Mouse (Mus musculus) left cerebral cortex, adult 11 months (tissue): ENCODE data around the gene Fam120b.
A peak's percentile ranks its signal among the peaks of the same experiment; 100 is the strongest.
"Not testable (repeated sequence)": the region's sequence is repeated elsewhere in the genome, so short reads cannot be mapped to it uniquely, and the experiment has no call there.

Experiments
- DNase-seq: peaks from one replicate; pipeline ENCODE4 v3.0.0; 2022; ENCODE audit warnings: low spot score

Fam120b gene

DNA sequence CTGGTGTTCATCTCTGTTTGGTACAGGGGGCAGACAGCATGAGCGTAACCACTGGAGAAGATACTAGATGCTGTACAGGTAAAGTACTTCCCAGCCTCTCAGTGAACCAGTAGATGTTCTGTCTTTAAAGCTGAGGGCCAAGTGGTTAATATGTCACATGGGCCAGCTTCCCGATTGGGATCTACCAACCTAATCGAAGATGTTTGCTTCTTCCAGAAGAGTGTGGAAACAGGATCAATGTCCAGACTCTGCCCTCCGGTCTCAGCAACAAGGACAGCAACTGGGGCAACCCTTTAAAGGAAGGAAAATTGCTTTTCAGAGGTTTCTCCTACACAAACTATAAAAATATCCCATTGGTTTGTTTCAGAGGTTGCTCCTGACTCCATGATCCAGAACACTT is 35.5 kb downstream of the Fam120b start:
- DNase-seq = no peak

DNA sequence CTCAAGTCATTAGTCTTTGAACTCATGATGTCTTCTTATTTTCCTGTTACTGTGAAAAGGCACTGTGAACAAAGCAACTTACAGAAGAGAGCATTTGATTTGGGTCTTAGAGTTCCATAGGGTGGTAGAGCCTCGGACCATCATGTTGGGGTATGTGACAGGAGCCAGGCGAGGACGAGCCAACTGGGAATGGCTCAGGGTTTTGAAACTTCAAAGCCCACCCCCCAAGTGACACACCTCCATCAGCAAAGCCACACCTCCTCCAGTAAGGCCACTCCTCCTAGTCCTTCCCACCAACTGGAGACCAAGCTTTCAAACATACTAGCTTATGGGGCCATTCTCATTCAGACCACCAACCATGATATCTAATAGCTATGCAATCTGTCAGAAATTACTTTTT is 36.0 kb downstream of the Fam120b start:
- no peak for DNase-seq

- no peak for DNase-seq
These were observed 38.7 kb downstream of the Fam120b start for GRCm38 (mm10) chr17:15434748-15435147.

GRCm38 (mm10) chr17:15440067-15440462 is 44.1 kb downstream of the Fam120b start:
- DNase-seq = no peak

GRCm38 (mm10) chr17:15440463-15441121 is 44.6 kb downstream of the Fam120b start:
- no peak for DNase-seq

DNA sequence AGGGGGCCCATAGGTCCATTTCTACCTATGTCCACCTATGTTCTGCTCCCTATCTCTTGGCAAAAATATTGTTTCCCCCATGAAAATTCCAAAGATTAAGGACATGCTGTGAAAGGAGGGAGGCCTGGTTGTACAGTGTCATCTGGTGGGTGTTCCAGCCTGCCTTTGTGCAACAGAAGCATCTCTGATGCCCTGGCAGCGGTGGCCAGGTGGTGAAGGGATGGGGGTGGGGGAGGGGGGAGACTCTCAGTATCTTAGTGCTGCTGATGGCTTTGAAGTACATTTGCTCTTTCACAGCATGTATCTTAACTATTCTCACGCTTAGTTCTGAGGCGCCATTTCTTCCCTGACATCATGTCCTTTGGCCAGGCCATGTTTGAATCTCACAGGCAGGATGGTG is 49.4 kb downstream of the Fam120b start:
- DNase-seq = no peak

GRCm38 (mm10) chr17:15447831-15448230 is 51.8 kb downstream of the Fam120b start:
- no peak for DNase-seq

DNA sequence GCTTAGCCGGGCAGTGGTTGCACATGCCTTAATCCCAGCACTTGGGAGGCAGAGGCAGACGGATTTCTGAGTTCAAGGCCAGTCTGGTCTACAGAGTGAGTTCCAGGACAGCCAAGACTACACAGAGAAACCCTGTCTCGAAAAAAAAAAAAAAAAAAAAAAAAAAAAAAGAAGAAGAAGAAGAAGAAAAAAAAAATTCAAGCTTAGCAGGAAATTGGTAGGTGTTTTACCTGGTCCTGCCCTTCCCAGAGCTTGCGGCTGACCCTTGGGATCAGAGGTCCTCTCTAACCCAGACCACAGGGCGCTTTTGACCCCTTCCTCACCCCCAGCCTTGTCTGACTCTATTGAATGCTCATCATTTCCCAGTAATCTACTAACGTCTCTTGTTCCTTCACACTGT is 53.1 kb downstream of the Fam120b start:
- not testable (repeated sequence) for DNase-seq

DNA sequence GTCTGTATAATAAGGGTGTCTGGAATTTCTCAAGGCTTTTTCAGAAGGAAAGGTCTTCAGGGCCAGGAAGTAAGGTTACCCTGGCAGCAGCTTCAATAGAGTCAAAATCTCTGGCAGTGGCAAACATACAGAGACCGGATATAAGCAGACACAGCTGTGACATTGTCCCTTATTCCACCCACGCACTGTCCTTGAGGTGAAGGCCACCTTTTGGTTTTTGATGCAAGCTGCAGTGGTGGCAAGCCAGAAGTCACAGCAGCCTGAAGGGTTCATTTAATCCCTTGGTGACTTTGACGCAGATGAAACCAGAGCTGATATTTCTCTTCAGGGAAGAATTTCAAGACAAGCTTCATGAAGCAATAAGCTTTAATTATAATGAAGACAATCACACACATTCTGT is 53.6 kb downstream of the Fam120b start:
- DNase-seq = no peak

- no peak for DNase-seq
These were observed 59.2 kb downstream of the Fam120b start for GRCm38 (mm10) chr17:15455203-15455602.

- no peak for DNase-seq
These were observed 60.6 kb downstream of the Fam120b start for GRCm38 (mm10) chr17:15456595-15456994.

DNA sequence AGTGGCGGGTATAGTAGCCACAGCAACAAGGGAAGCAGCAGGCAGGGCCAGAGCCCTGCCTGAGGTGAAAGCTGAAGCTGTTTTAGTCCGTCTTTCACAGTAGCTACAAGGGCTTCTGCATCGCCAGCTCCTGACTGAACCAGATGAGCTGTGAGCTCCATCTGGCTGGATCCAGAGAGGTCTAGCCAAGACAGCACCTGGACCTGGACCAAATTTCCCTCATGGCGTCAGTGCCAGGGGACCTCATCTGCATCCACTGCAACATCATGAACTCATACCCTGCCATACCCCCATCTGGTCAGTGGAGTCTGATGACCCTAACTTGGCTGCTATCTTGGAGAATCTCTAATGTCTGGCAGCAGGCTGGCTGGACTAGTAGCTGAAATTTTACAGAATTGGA is 63.8 kb downstream of the Fam120b start:
- no peak for DNase-seq

GRCm38 (mm10) chr17:15461921-15462495 is 66.0 kb downstream of the Fam120b start:
- no peak for DNase-seq

DNA sequence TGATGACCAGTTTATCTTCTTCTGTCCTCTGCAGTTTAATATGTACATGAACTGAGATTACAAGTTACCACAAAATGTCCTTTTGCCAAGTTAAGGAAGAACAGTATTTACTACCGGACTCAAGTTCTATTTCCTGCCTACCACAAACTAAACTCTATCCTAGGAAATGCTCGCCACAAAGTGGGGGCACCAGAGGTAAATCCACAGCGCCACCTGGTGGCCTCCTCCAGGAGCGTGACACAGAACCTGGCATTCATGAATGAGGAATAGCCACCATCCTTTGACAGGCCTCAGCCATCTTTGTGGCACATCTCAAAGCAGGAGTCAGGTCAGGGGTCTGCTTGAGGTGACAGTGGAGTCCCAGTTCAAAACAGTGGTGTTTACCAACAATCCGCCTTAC is 71.7 kb downstream of the Fam120b start:
- peak; percentile 37 for DNase-seq

DNA sequence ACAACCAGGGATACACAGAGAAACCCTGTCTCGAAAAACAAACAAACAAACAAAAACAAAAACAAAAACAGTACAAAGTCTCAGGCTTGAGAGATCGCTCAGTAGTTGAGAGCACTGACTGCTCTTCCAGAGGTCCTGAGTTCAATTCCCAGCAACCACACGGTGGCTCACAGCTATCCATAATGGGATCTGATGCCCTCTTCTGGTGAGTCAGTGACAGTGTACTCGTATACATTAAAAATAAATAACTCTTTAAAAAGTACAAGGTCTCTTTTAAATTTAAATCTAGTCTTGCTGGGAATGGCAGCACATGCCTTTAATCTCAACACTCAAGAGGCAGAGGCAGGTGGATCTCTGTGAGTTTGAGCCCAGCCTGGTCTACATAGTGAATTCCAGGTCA is 76.7 kb downstream of the Fam120b start:
- DNase-seq = no peak
